In genomic region chr5:112077840-112078600, GRCm38 (mm10) we compare ENCODE assay signal across 8 mouse cellular contexts.
A peak's percentile ranks its signal among the peaks of the same experiment; 100 is the strongest.
DNase-seq lines count a peak whose midpoint lies in the region; TF ChIP-seq lines count a peak whose summit lies in the region.

No protein-coding gene starts in this region.

- intact Hi-C loops in gastrocnemius, adult 2 months (cut with DNase I): no loop called here
- intact Hi-C loops in gastrocnemius, postnatal 36 days (cut with DNase I): no loop called here

- peak; percentile 50 for TF ChIP-seq CTCF in gastrocnemius, adult 2 months (IDR thresholded peaks at IDR 0.05)

- H3K4me3 ChIP-seq in gastrocnemius, adult 2 months: no peak overlapping the region

- no peak overlapping the region for H3K27ac ChIP-seq in gastrocnemius, adult 2 months

- DNase-seq in gastrocnemius, adult 2 months: peak; percentile 54
- no peak for DNase-seq in gastrocnemius, postnatal 36 days
- DNase-seq in spleen, postnatal 4 days (ENCODE audit: low spot score in 2 of 2): peak; percentile 22 to 71
- no peak for DNase-seq in spleen, adult 12 weeks (ENCODE audit: low spot score)
- peak; percentile 24 to 25 for DNase-seq in frontal cortex, postnatal 14 days (ENCODE audit: low spot score in 2 of 2)
- peak; percentile 55 for DNase-seq in lung, postnatal 10 days
- DNase-seq in thymus, postnatal 0 days (ENCODE audit: low spot score): peak; percentile 26
- no peak for DNase-seq in cerebellum, adult 11-12 months

Comparison
In these comparisons a context has a peak if more than half of its experiments do, and no peak if none do; other contexts are left out.
1. DNase-seq: peak in gastrocnemius, adult 2 months (single experiment), spleen, postnatal 4 days (2 of 2), frontal cortex, postnatal 14 days (2 of 2), lung, postnatal 10 days (single experiment) and thymus, postnatal 0 days (single experiment); none in gastrocnemius, postnatal 36 days (0 of 2), spleen, adult 12 weeks (single experiment) and cerebellum, adult 11-12 months (single experiment).